Mouse (Mus musculus): ENCODE data around the gene Exoc3.

GRCm38 (mm10) chr13:74220659-74221058 is 12.1 kb upstream of the Exoc3 start:
- no peak for TF ChIP-seq CTCF (IDR thresholded peaks at IDR 0.05; ENCODE audit: low read depth)
- no peak for TF ChIP-seq EP300 (IDR thresholded peaks at IDR 0.05; ENCODE audit: low read depth)
